Mouse (Mus musculus) naive thymus-derived CD4-positive, alpha-beta T cell, adult 5 months (primary cell): ENCODE results near the gene Gm19684. TPM values are rescaled to one million over a fixed set of nuclear protein-coding genes. Genes with fewer than 3 reads are reported as not detected.

Source experiments
- polyA plus RNA-seq: library from polyadenylated mRNA; unstranded; fragments of 100-300 nt; shearing (Covaris generic); gene quantifications from one replicate; pipeline ENCODE4 v1.2.1, GENCODE M21; 2017

Gm19684 gene
- 1.2 TPM for polyA plus RNA-seq

GRCm38 (mm10) chr17:36121352-36122020, at the start of gene Gm19684:
Gm19684 (plus strand) TSS chr17:36121678.

GRCm38 (mm10) chr17:36128968-36129817, 7.7 kb downstream of the Gm19684 start, which contains the start of gene Gm7030:
Gm7030 (minus strand) TSS chr17:36129425.

GRCm38 (mm10) chr17:36168039-36168652, 46.7 kb downstream of the Gm19684 start, which contains the start of gene Gm8909:
Gm8909 (minus strand) TSS chr17:36168537.

Other genes with a start within 250 kb of the Gm19684 start
- 58.7 TPM for gene Dhx16, start 241.9 kb upstream of the Gm19684 start, polyA plus RNA-seq
- gene 2310061I04Rik, start 224.2 kb upstream of the Gm19684 start, polyA plus RNA-seq, result 30.8 TPM
- gene Atat1, start 211.6 kb upstream of the Gm19684 start, polyA plus RNA-seq, result 4.5 TPM
- gene Mrps18b, start 205.3 kb upstream of the Gm19684 start, polyA plus RNA-seq, result 99.6 TPM
- gene Ppp1r10, start 205.2 kb upstream of the Gm19684 start, polyA plus RNA-seq, result 53.6 TPM
- gene Abcf1, start 151.9 kb upstream of the Gm19684 start, polyA plus RNA-seq, result 145 TPM
- gene Gnl1, start 141.8 kb upstream of the Gm19684 start, polyA plus RNA-seq, result 75.6 TPM
- gene Prr3, start 141.4 kb upstream of the Gm19684 start, polyA plus RNA-seq, result 35.3 TPM
- gene H2-T24, start 101.1 kb upstream of the Gm19684 start, polyA plus RNA-seq, result 12.1 TPM
- gene H2-T23, start 88.8 kb upstream of the Gm19684 start, polyA plus RNA-seq, result 382 TPM
- 160 TPM for gene H2-T22, start 78.9 kb upstream of the Gm19684 start, polyA plus RNA-seq
- gene Gm6034, start 78.7 kb upstream of the Gm19684 start, polyA plus RNA-seq, result 0.62 TPM
- not detected for gene Gm11127, start 63.3 kb upstream of the Gm19684 start, polyA plus RNA-seq
- gene Gm7030, start 7.7 kb downstream of the Gm19684 start, polyA plus RNA-seq, result not detected
- 9.4 TPM for gene Gm8909, start 46.9 kb downstream of the Gm19684 start, polyA plus RNA-seq
- 0.37 TPM for gene H2-T3, start 68.6 kb downstream of the Gm19684 start, polyA plus RNA-seq
- 173 TPM for gene Rpp21, start 136.4 kb downstream of the Gm19684 start, polyA plus RNA-seq
- gene Trim39, start 150.6 kb downstream of the Gm19684 start, polyA plus RNA-seq, result 37.1 TPM
- gene H2-M10.2, start 164.8 kb downstream of the Gm19684 start, polyA plus RNA-seq, result not detected
- gene H2-M10.1, start 204.5 kb downstream of the Gm19684 start, polyA plus RNA-seq, result not detected
- gene H2-M10.3, start 246.7 kb downstream of the Gm19684 start, polyA plus RNA-seq, result not detected